Mouse (Mus musculus): Measurements from ENCODE around the gene Tmem164. TPM values are rescaled to one million over a fixed set of nuclear protein-coding genes. Genes with fewer than 3 reads are reported as not detected.

Gene Tmem164
- polyA plus RNA-seq, 1 experiment from 2014 or later = 23.8 TPM

- Histone ChIP-seq H3K4me1 (peaks cover 13% of the 10 kb centered on the region; the same call in 1 of the 2 replicates), H3K9ac (replicated peaks) (no peak overlapping the region), H3K36me3 (no peaks in the 10 kb centered on the region), H3K27ac (replicated peaks) (no peak overlapping the region), H3K4me3 (no peak overlapping the region), H3K27me3 (no peaks in the 10 kb centered on the region), H3K4me2 (replicated peaks) (no peak overlapping the region), H3K9me3 (no peaks in the 10 kb centered on the region)
- ATAC-seq (replicated peaks) = no peak
- 66% methylated on average over 13 of the region's 13 CpGs for WGBS
These were observed 2.4 kb upstream of the Tmem164 start for GRCm38 (mm10) chrX:142678499-142679474.

- Histone ChIP-seq H3K4me2 (replicated peaks) (peak overlapping the region; percentile 64), H3K9me3 (no peaks in the 10 kb centered on the region), H3K27ac (replicated peaks) (no peak overlapping the region), H3K27me3 (no peaks in the 10 kb centered on the region), H3K4me1 (peaks cover 19% of the 10 kb centered on the region; the same call in 1 of the 2 replicates), H3K36me3 (no peaks in the 10 kb centered on the region), H3K4me3 (peak overlapping the region; percentile 66), H3K9ac (replicated peaks) (no peak overlapping the region)
- WGBS = 54% methylated on average over 11 of the region's 11 CpGs
- ATAC-seq (replicated peaks) = no peak
These were observed 1.5 kb upstream of the Tmem164 start for GRCm38 (mm10) chrX:142679502-142680250.

DNA sequence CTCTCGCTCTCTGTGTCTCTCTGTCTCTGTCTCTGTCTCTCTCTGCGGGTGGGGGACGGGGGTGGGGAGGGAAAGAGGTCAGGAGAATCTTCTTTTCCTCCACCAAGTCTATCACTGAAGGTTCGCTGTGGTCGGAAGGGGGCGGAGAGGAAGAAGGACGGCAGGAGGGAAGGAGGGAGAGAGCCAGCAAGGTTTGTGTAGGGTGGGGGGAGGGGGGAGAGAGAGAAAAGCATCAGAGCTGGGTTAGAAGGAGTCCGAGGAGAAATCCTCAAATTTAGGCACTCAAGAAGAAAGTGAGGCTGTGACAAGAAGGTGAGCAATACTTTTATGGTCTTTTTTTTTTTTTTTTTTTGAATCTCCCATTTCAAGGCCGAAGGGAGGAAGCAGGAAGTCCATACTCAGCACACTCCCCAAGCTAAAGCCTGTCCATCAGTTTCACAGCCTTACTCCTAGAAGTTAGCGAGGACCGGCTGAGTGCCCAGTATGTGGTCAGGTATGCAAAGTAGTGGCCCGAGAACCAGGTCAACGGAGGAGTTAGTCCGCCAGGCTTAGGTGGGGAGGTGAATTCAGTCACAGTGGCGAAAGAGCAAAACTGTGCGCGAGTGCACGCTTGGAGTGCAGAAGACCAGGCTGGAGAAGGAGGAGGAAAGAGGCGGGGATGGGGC lies 683 bp upstream of the Tmem164 start:
- Histone ChIP-seq H3K4me1 (peaks cover 27% of the 10 kb centered on the region; the same call in 1 of the 2 replicates), H3K9ac (replicated peaks) (peak overlapping the region; percentile 66; the same call in 1 of the 2 replicates), H3K27me3 (no peaks in the 10 kb centered on the region), H3K4me2 (replicated peaks) (peak overlapping the region; percentile 64), H3K36me3 (no peaks in the 10 kb centered on the region), H3K27ac (replicated peaks) (peak overlapping the region; percentile 85; the same call in 1 of the 2 replicates), H3K4me3 (peak overlapping the region; percentile 66), H3K9me3 (no peaks in the 10 kb centered on the region)
- ATAC-seq (replicated peaks) = peak; percentile 42
- WGBS = 19% methylated on average over 18 of the region's 19 CpGs

DNA sequence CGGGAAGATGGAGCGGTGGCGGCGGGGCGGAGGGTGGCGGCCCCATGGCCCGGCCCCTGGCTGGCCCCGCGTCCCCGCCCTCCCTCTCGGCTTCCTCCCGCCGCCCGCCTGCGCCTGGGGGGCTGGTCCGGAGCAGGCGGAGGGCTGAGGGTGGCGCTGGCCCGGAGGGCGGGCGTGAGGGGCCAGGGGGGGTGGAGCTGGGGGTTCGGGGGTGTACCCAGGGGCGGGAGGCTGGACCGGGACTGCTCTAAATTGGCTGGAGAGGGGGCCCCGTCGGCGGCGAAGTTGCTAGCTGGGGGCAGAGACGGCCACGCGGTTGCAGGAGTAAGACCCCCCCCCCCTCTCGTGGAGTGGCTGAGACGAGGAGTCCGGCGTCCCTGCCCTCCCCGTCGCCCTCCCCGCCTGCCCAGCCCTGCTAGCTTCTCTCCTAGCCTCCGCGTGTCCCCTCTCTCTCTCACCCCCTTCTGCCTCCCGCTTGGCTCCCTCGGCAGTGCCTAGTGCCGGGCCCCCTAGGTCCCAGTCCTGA lies 473 bp downstream of the Tmem164 start:
- Histone ChIP-seq H3K36me3 (no peaks in the 10 kb centered on the region), H3K9me3 (no peaks in the 10 kb centered on the region), H3K9ac (replicated peaks) (peak overlapping the region; percentile 66), H3K27ac (replicated peaks) (peak overlapping the region; percentile 85), H3K27me3 (no peaks in the 10 kb centered on the region), H3K4me3 (peak overlapping the region; percentile 66), H3K4me2 (replicated peaks) (peak overlapping the region; percentile 64), H3K4me1 (peaks cover 34% of the 10 kb centered on the region)
- WGBS = 18% methylated on average over 16 of the region's 43 CpGs
- peak; percentile 51; the same call in 1 of the 2 replicates for ATAC-seq (replicated peaks)

GRCm38 (mm10) chrX:142682176-142682820 lies 1.1 kb downstream of the Tmem164 start:
- H3K4me3 ChIP-seq = peak overlapping the region; percentile 66
- H3K9me3 ChIP-seq = no peaks in the 10 kb centered on the region
- H3K4me2 ChIP-seq (replicated peaks) = peak overlapping the region; percentile 64
- H3K27me3 ChIP-seq = no peaks in the 10 kb centered on the region
- 18% methylated on average over 26 of the region's 28 CpGs for WGBS
- H3K27ac ChIP-seq (replicated peaks) = peak overlapping the region; percentile 85; the same call in 1 of the 2 replicates
- peaks cover 34% of the 10 kb centered on the region for H3K4me1 ChIP-seq
- 0 out of 2 replicates have a peak, but pooled peaks have one; percentile 8 for ATAC-seq (replicated peaks)
- H3K36me3 ChIP-seq = no peaks in the 10 kb centered on the region
- peak overlapping the region; percentile 66 for H3K9ac ChIP-seq (replicated peaks)

- Histone ChIP-seq H3K27me3 (no peaks in the 10 kb centered on the region), H3K4me3 (peak overlapping the region; percentile 66; the same call in 1 of the 2 replicates), H3K9ac (replicated peaks) (no peak overlapping the region), H3K4me1 (peaks cover 34% of the 10 kb centered on the region), H3K4me2 (replicated peaks) (peak overlapping the region; percentile 64), H3K27ac (replicated peaks) (no peak overlapping the region), H3K9me3 (no peaks in the 10 kb centered on the region), H3K36me3 (no peaks in the 10 kb centered on the region)
- 47% methylated on average over 5 of the region's 5 CpGs for WGBS
- ATAC-seq (replicated peaks) = no peak
These were observed 1.8 kb downstream of the Tmem164 start for GRCm38 (mm10) chrX:142682990-142683389.

GRCm38 (mm10) chrX:142684674-142685073 lies 3.5 kb downstream of the Tmem164 start:
- H3K27ac ChIP-seq (replicated peaks) = no peak overlapping the region
- no peak overlapping the region for H3K4me3 ChIP-seq
- no peak overlapping the region for H3K9ac ChIP-seq (replicated peaks)
- no peak overlapping the region for H3K4me2 ChIP-seq (replicated peaks)
- no peaks in the 10 kb centered on the region for H3K9me3 ChIP-seq
- no peaks in the 10 kb centered on the region for H3K36me3 ChIP-seq
- H3K4me1 ChIP-seq = peaks cover 34% of the 10 kb centered on the region
- no peaks in the 10 kb centered on the region for H3K27me3 ChIP-seq
- 33% methylated on average over 4 of the region's 4 CpGs for WGBS
- ATAC-seq (replicated peaks) = no peak

- no peak for ATAC-seq (replicated peaks)
- H3K9ac ChIP-seq (replicated peaks) = no peak overlapping the region
- H3K4me1 ChIP-seq = peaks cover 34% of the 10 kb centered on the region
- H3K36me3 ChIP-seq = no peaks in the 10 kb centered on the region
- WGBS = 34% methylated on average over 6 of the region's 6 CpGs
- H3K4me3 ChIP-seq = no peak overlapping the region
- H3K27me3 ChIP-seq = no peaks in the 10 kb centered on the region
- H3K4me2 ChIP-seq (replicated peaks) = no peak overlapping the region
- H3K9me3 ChIP-seq = no peaks in the 10 kb centered on the region
- no peak overlapping the region for H3K27ac ChIP-seq (replicated peaks)
These were observed 4.5 kb downstream of the Tmem164 start for GRCm38 (mm10) chrX:142685676-142686075.

DNA sequence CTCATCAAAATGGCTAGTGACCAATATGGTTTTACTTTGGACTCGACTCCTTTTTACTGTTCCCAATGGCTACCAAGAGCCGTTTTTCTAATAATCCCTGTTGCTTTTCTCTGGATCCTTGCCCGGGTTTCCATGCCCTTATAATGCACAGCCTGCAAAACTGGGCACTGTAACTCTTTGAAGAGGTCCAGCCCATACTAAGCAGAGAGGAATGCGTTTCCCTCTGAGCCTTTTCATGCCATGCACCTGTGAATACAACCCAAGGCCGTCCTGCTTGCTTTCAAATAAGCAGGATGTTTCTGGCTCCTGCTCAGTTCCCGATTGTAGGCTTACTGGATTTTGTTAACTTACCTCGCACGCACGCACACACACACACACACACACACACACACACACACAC lies 7.3 kb downstream of the Tmem164 start:
- WGBS = 63% methylated on average over 9 of the region's 9 CpGs
- no peaks in the 10 kb centered on the region for H3K9me3 ChIP-seq

DNA sequence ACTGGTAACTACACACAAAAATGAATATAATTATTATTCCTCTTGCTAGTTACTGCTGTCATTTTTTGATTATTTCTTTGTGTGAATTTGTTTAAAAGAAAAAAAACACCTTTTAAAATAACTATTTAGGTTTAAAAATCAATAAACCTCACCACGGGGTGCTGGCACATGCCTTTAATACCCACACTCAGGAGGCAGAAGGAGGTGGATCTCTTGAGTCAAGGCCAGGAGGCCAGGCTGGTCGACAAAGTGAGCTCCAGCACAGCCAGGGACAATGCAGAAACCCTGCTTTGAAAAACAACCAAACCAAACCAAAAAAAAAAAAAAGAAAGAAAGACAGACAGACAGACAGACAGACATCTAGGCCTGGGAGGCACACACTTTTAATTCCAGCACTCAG lies 12.1 kb downstream of the Tmem164 start:
- Histone ChIP-seq H3K4me3 (no peak overlapping the region), H3K9me3 (no peaks in the 10 kb centered on the region), H3K27ac (replicated peaks) (no peak overlapping the region), H3K4me1 (no peaks in the 10 kb centered on the region; the same call in 1 of the 2 replicates), H3K36me3 (no peaks in the 10 kb centered on the region), H3K27me3 (no peaks in the 10 kb centered on the region), H3K4me2 (replicated peaks) (no peak overlapping the region), H3K9ac (replicated peaks) (no peak overlapping the region)
- 53% methylated on average over 2 of the region's 2 CpGs for WGBS
- ATAC-seq (replicated peaks) = no peak

More for the DNA sequence above, 7.3 kb downstream of the Tmem164 start:
- Histone ChIP-seq H3K4me3 (no peak overlapping the region), H3K4me1 (peaks cover 22% of the 10 kb centered on the region), H3K36me3 (no peaks in the 10 kb centered on the region), H3K27ac (replicated peaks) (no peak overlapping the region), H3K9ac (replicated peaks) (no peak overlapping the region), H3K4me2 (replicated peaks) (no peak overlapping the region), H3K27me3 (no peaks in the 10 kb centered on the region)
- ATAC-seq (replicated peaks) = no peak

DNA sequence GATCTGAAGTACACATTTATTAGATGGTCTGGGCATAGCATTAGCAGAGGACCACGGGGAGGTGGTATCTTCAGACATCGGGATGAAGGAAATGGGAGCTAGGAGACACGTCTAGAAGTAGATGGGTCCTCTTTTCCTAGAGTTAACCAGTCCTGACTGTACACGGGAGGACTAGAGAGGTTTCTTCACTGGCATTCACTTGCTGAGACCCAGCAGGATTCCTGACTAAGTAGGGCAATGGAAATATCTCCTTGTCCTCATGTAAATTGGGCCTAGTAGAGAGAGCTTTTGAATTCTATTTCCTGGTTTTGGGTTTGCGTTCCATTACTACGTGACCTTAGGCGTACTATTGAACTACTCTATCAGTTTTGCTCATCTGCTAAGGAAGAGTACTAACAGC lies 13.1 kb downstream of the Tmem164 start:
- no peak for ATAC-seq (replicated peaks)
- WGBS = 84% methylated on average over 7 of the region's 7 CpGs
- H3K27ac ChIP-seq (replicated peaks) = no peak overlapping the region

More for the DNA sequence above, 13.1 kb downstream of the Tmem164 start:
- Histone ChIP-seq H3K4me1 (no peaks in the 10 kb centered on the region; the same call in 1 of the 2 replicates), H3K9ac (replicated peaks) (no peak overlapping the region), H3K27me3 (no peaks in the 10 kb centered on the region), H3K4me2 (replicated peaks) (no peak overlapping the region), H3K4me3 (no peak overlapping the region), H3K9me3 (no peaks in the 10 kb centered on the region), H3K36me3 (no peaks in the 10 kb centered on the region)

Data from forebrain, embryonic 15.5 days (tissue).